Mouse (Mus musculus) frontal cortex, adult (tissue): ENCODE results near the gene Elf2.

Experiments used
- ATAC-seq: cut with Nextera tagmentation; 2 replicates; pipeline ENCODE4 v1.9.2; 2017; ENCODE audit warnings: mild to moderate bottlenecking, moderate library complexity, mixed read lengths; ENCODE audit not compliant: low TSS enrichment

Gene Elf2

GRCm38 (mm10) chr3:51213111-51213510 lies 127.4 kb downstream of the Elf2 start:
- no peak for ATAC-seq

DNA sequence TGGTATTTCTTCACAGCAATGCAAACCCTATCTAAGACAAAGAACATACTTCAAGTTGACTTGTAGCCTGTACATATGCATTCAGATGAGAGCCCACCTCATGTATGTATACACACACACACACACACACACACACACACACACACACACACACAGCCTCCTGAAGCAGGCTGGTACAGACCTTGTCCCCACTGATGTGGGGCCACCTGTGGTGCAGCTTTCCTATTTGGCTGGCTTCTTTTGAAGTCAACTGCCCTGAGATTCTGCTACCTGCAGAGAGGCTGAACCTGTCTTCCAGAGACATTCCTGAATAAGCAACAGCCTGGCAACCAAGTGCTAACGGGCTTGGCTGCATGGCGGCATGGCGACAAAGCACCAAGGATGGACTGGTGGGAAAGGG lies 130.0 kb downstream of the Elf2 start:
- no peak for ATAC-seq

- no peak for ATAC-seq
Observed at GRCm38 (mm10) chr3:51209503-51210314, 130.8 kb downstream of the Elf2 start.

DNA sequence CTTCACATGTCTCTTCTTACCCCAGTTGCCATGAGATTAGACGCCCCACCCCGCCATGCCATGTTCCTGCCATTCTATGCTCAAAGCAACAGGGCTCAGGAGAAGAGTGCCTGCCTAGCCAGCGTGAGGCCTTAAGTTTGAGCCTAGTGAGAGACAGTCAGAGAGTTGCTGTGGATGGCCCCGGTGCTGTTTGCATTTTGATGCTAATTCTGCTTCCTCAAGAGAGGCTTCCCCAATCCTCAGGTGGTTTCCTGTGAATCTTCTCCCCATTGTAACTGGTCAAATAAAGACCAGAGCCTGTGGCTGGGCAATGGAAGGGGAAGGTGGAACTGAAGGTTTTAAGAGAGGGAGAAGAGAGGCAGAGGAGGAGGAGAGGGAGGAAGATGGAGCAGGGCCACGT lies 131.8 kb downstream of the Elf2 start:
- ATAC-seq, result no peak

DNA sequence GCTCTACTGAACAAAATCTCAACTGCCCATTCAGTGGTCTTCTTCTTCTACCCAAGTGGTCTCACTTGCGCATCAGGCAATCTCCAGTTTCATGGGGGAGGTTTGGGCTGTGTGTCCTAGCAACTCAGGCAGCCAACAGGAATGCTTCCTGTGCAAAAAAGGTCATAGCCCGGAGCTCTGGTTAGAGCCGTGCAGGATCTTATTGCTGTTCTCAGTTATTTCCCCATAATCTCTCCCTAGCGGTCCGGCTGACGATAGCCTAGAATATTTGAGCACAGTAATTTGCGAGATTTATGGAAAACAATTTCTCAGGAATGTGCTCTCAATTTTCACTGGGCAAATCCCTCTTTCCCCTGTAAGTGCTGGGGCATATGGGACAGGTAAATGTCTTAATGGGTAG lies 133.9 kb downstream of the Elf2 start:
- no peak for ATAC-seq

DNA sequence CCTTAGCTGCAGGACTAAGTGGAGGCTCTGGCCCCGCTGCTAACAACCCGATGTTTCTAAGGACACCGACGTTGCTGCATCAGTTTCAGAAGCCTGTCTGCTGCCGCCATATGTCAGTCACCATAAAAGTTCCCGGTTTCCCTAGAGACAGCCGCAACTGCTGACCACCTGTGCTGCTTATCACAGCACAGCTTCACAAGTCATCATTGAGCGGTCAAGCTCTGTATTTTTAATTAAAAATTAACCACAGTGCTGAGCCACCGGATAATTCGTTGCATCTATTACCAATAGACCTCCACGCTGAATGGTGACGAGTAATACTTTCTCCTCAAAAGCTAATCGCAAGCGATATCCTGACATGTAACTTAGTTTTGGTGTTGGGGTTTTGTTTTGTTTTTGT lies 135.6 kb downstream of the Elf2 start:
- ATAC-seq, result no peak

DNA sequence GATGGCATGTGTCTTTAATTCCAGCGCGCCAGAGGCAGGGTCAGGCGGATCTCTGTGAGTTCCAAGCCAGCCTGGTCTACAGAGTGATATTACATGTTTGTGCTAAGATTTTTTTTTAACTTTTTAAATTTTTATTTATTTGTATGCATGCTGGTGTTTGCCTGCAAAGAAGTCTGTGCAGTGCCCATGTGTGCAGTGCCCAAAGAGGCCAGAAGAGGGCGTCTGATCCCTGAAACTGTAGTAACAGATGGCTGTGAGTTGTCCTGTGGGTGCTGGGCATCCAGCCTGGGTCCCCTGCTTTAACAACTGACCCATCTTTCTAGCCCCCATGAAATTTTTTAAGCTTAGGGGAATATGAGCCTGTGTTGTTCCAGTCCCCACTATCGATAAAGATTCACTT lies 136.0 kb downstream of the Elf2 start:
- ATAC-seq, result no peak

- no peak for ATAC-seq
Observed at GRCm38 (mm10) chr3:51203906-51204305, 136.6 kb downstream of the Elf2 start.
